Mouse (Mus musculus): ENCODE results near the gene Cd2.
A peak's percentile ranks its signal among the peaks of the same experiment; 100 is the strongest.

The Cd2 gene

DNA sequence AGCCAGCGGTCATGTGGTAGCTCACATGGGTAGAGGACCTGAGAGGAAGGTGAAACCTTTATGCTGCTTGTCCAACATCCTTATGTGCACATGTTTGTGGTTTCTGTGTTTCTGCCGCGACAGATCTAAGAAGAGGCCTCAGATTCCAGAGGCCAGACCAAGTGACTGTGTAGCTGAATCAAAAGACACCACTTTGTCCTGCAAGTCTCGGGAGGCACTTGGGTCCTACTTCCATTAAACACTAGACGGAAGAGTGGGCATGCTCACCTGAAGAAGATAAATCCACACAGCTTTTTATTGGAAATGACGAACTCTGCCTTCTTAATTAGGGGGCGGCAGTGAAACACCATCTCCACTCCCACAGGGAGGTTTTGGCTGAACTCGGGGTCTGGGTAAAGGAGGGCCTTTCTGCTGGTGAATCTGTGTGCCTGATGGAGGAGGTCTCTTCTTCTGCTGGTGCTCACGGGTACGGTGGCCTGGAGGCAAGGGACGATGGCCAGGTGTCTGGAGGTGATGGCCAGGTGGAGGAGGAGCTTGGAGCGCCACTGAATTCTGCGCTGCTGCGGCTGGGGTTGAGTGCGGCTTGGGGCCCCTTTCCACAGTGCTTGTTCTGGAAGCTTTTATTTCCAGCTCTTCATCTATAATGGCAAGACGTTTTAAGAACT lies 12.0 kb downstream of the Cd2 start:
- no peak for DNase-seq (ENCODE audit: inconsistent age in 2 of 2, low spot score in 1 of 2)

DNA sequence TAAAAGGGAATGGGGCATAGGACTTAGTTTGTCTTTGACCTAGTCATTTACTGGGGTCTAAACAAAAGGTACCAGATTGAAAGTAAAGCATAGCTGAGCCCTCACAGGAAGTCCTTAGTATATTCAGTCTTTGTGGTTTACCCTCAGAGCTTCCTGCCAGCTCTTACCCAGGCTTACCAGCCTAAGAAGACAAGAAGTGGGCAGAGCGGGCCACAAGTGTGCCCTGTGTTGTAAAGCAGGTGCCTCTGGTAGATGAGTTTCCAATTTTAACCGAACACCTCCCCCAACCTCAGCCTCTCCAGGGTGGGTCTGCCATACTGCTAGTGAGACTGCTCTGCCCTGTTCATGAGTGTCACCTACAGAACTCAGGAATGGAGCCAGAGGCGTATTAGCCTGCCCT lies 12.9 kb downstream of the Cd2 start:
- DNase-seq (ENCODE audit: inconsistent age in 2 of 2, low spot score in 1 of 2) = no peak

DNA sequence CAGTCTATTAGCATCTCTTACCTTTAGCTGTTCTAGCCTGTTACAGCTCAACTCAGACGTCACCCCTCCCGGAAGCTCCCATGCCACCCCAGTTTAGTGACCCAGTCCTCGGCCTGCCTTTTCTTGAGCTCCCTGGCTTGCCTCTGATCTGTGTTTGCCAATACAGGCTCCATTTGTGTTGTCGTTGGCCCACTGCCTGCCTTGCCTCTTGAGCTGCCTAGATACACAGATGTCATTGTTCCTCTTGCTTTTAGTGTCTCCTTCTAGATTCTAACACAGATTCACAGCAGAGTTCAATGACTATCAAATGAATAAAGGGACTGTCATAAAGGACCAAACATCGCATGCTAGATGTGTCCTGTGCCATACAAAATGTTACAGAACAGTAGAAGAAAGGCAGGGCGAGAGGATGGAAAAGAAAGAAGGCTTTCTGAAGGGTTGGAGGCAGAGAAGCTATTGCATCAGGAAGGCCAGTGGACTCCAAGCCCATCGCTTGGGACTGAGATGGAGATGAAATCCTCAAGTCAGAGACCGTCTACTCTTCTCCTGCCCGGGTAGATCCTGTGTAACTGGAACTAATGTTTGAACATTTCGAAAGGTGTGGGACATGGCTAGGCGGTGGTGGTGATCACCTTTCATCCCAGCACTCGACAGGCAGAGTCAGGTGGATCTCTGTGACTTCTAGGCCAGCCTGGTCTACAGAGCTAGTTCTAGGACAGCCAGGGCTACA lies 13.5 kb downstream of the Cd2 start:
- DNase-seq (ENCODE audit: inconsistent age in 2 of 2, low spot score in 1 of 2) = peak in 1 of 2 experiments; percentile 25

DNA sequence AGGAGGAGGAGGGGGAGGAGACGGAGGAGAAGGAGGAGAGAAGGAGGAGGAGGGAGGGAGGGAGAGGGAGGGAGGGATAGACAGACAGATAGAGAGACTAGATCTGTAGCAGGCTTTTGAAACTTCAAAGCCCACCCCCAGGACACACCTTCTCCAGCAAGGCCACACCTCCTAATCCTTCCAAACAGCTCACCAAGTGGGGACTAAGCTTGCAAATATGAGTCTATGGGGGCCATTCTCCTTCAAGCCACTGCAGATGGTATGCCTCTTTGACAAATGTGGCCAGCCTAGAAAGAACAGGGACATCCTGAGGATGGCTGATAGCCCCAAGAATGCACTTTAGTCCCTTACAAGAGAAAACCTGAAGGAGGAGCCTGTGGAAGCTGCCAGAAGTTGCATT lies 15.6 kb downstream of the Cd2 start:
- DNase-seq (ENCODE audit: inconsistent age in 2 of 2, low spot score in 1 of 2) = no peak

DNA sequence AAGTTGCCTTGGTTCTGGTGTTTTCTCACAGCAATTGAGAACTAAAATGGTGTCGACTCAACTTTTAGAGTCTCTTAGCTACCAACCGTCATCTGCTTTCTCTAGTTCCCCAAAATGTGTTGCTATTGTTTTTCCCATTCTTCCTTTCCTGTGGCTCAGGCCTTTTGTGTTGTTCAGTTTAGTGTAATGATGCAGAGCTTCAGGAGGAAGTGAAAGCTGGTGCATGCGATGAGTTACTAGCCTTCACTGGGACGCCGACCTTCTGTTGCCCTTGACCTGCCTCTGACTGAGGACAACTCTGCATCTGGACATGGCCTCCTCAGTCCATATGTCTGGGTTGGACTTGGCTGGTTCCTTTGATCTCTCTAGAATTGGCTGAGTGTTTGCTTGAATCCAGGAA lies 16.9 kb downstream of the Cd2 start:
- no peak for DNase-seq (ENCODE audit: inconsistent age in 2 of 2, low spot score in 1 of 2)

DNA sequence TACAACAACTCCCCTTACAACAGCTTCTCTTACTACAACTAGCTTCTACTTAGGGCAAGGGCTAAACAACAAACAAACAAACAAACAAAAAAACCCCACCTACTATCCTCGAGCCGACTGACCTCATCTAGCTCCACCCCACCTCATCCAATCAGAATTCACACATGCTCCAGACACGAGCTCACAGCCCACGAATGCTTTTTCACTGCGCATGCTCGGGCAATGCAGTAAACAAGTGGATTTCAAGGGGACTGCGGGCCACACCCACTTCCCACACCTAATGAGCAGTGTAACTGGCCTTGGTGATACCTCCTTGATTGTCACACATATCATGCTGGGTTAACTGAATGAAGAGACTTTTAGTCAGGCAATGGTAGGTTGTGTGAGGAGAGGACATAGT lies 19.4 kb downstream of the Cd2 start:
- no peak for DNase-seq (ENCODE audit: inconsistent age in 2 of 2, low spot score in 1 of 2)

DNA sequence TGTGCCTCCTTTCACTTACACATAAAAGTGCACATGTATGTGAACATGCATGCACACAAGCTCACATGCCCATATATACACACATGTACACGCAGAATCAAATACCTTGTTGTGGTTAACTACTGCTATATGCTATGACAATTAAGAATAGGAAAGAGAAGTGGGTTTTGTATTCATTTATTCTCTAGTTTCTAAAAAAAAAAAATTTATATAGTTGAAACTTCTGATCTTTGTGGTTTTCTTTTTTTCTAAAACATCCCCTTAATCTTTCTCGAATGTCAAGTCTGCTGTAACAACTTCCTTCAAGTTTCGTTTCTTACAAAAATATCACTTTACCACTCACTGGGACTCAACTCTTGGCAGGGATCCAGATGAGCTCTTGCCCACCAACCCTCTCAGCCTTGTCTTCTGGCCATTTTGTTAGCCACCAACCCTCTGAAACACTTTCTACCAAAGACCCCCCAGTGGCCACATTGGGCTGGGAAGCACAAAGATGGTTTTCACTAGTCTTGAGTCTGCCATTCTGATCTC lies 22.1 kb downstream of the Cd2 start:
- no peak for DNase-seq (ENCODE audit: inconsistent age in 2 of 2, low spot score in 1 of 2)

DNA sequence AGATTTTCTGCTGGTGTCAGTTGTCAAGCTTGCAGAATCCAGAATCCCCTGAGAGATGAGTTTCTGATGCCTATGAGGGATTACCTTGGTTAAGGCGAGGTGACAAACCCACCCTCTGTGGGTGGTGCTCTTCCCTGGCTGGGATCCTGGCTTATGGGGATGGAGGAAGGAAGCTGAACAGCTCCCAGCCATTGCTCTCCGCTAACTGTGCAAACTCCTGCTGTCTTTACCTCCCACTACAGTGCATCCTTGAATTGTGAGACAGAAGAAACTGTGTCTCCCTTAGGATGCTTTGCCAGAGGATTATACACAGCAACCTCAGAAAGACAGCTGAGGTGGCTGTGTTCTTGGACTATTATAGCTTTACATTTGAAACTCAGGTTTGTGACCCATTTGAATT lies 28.8 kb downstream of the Cd2 start:
- no peak for DNase-seq (ENCODE audit: inconsistent age in 2 of 2, low spot score in 1 of 2)

DNA sequence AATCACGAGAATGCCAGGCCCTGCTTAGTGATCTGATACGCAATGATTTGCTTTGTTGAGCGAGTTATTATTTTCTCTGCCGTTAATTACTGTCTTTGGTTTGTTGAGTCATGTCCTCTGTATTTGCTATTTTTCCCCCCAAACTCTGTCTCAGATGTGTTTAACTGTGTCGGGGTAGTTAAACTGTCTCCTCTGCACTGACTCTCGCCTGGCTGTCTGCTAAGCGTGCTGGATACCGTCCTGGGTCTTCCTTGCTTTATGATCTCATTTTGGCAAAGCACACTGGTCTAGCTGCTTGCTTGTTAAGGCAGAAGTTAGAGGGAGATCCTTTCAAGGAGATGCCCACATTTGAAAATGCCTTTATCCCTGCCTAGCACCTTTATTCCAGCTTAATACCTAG lies 31.6 kb downstream of the Cd2 start:
- DNase-seq (ENCODE audit: inconsistent age in 2 of 2, low spot score in 1 of 2) = no peak

DNA sequence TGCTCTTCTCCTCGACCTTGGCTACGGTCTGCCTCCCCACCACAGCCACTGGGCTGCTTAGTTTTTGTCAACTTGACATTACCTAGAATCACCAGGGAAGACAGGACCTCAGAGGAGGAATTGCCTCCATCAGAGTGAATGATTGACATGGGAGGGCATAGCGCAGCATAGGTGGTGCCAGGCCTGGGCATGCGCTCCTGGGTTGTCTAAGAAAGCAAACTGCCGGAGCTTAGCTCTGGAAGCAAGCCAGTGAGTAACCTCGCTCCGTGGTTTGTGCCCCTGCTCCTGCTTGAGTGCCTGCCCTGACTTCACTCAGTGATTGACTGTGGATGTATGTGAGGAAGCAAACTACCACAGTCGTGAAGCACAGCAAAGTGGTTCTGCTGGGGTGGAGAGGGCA lies 35.6 kb downstream of the Cd2 start:
- no peak for DNase-seq (ENCODE audit: inconsistent age in 2 of 2, low spot score in 1 of 2)

DNA sequence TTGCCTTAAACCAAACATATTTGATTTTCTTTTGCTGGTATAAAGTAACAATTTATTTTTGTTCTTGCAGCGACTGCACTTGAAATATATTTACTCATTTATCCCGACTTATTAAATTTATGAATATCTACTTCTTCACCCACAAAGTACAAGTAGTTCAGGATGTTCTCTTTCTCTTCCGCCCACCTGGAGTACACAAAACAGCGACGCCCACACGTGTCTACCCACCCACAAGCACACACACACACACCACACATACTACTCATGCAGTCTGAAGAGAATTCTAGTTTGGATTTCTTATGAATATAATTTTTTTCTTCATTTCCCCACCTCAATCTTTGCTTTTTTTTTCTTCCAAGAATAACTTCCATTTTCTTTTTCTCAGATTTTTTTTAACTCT lies 37.9 kb downstream of the Cd2 start:
- no peak for DNase-seq (ENCODE audit: inconsistent age in 2 of 2, low spot score in 1 of 2)

DNA sequence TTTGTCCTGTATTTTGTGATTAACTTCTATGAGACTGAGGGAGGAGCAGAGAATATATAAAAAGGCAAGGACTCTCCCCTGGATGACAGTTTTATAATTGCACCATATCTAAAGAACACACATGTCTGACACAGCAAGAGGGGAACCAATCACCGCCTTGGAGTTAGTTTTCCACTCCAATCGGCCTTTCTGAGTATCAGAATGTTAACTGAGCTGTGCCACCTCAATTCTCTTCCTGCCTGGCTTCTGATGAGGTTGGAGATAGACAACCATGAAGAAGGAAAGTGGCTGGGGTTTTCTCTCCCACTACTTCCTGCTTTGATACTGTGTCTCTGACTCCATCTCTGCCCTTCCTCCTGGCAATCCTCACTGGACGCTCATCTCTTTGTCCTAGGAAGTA lies 42.5 kb downstream of the Cd2 start:
- DNase-seq (ENCODE audit: inconsistent age in 2 of 2, low spot score in 1 of 2) = no peak

DNA sequence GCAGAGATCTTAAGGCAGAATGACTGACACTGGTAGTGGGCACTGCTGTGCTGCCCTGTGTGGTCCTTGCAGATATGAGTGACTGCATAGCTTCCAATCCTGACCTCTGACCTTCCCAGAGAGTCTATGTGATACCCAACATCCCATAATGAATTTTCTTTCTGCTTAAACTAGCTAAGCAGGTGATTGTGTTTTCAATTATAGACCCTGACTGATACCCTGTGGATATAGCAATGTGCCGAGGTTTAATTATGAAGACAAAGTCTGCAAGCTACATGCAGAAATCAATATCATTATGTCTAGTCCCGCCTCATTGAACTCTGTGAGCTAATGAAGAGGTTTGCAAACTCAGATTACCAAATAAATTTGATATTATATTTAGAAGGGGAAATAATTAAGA lies 44.7 kb downstream of the Cd2 start:
- DNase-seq (ENCODE audit: inconsistent age in 2 of 2, low spot score in 1 of 2) = no peak

DNA sequence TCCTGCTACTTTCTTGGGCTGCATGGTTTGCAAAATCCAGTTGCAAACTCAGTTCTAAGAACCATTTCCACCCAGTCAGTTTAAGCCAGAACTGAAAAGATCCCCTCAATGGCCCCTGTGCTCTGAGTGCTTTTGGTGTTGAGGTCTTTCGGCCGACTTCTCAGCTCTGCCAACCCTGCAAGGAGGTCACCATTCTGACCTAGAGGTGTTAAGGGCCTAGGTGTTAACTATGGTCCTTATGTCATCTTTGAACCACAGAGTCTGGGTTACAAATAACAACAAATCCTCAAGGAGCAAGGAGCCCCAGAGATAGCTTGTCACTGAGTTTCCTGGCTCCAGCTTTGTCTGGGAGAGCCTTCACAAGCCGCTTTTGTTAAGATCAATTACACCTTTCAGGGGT lies 45.9 kb downstream of the Cd2 start:
- no peak for DNase-seq (ENCODE audit: inconsistent age in 2 of 2, low spot score in 1 of 2)

DNA sequence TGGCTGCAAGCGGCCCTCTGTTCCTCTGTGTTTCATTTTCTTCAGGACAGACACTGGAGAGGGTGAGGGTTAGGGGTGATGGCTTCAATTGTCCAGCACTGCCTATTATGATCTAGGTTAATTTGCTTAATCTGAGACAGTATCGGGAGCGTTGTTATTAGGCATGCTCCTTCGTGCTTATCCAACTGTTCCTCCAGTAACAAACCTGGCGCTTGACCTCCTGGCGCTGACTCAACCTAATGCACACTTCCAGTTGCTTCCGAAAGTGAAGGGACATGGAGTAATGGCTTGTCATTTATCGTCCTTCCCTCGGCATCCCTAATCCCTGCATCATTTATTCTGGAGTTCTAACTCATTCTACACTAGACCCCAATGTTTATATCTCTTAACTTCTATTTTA lies 46.9 kb downstream of the Cd2 start:
- DNase-seq (ENCODE audit: inconsistent age in 2 of 2, low spot score in 1 of 2) = no peak

DNA sequence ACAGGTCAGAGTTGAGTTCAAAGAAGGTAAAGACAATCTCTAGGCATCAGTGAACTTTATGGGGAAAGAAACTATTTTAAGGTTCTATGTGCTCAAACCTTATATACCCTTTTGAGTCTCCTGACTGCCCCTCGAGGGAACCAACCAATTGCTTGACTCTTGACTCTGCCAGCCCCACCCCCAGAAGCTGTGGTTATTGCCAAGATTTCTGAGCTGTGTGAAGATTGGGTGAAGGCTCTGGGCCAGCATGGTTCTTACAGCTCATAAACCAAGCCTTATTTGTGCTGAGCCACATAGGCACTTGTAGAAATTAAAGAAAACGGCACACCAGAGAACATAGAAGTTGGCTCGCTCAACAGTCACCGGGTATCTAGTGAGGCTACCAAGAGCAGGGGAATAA lies 48.5 kb downstream of the Cd2 start:
- DNase-seq (ENCODE audit: inconsistent age in 2 of 2, low spot score in 1 of 2) = no peak

DNA sequence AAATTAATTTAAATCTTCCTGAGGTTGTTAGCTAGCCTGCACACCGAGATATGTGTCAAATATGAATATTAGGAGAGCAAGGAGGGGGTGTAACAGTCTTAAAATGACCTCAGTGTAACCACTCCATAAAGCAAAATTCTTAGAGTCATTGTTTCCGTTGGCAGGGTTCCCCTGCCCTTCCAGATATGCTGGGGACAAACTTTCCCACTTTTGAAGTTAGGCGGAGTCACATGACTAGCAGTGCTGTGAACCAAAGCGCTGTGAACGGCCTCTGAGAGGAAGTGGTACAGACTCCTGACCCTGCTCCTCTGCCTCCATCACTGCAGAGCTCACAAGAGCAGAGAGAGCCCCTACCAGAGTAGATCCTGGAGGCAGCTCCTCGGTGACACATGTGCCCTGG lies 49.0 kb downstream of the Cd2 start:
- DNase-seq (ENCODE audit: inconsistent age in 2 of 2, low spot score in 1 of 2) = no peak

DNA sequence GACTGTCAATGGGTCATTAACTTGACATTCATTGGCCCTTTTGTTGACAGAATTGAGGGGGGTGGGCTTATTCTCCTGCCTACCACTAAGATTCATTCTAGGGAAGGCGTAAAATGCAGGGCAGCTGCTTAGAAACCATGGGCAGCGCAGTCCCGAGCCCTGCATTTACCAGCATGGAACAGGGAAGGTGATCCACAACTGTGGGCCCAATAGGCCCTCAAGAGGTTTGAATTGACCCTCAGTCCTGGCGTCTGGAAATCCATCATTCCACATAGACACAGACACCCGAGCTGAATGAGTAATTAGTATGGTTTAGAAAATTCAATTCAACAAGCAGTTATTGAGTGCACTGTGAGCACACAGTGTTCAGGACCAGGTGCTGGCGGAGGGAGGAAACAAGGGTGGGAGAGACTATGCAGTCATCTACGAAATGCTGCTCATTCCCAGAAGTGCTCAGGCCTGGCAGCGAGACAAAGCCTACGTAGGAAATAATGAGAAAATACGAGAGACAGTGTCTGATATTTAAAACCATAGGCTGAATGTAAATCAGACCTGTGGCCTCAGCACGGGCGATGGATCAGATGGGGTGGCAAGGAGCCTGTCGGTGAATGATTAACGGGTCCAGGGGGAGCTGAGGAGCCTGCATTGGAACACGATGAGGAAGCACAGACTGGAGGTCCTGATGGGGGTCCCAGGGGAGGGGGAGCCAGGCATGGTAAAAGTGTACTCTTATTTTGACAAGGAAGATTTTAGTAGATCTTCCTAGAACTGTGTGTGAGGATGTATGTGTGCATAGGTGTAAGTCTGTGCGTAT lies 50.5 kb downstream of the Cd2 start:
- DNase-seq (ENCODE audit: inconsistent age in 2 of 2, low spot score in 1 of 2) = no peak

DNA sequence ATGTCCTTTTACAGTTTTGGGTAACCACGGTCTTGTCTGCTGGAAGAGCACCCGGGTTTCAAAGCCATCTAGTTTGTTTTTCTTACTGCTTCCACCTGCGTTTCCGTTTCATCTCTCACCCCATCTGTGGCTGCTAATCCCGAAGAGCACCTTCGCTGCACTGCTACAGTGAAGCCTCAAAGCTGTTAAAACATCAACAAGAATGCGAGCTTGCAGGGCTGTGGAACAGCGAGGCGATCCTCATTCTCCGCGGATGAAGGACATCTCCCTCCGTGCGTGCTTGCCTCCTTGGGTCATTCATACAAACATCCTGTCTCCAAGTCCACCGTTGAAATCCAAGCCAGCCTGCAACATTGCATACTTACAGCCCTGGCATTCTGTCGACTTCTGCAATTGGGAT lies 51.5 kb downstream of the Cd2 start:
- DNase-seq (ENCODE audit: inconsistent age in 2 of 2, low spot score in 1 of 2) = no peak

DNA sequence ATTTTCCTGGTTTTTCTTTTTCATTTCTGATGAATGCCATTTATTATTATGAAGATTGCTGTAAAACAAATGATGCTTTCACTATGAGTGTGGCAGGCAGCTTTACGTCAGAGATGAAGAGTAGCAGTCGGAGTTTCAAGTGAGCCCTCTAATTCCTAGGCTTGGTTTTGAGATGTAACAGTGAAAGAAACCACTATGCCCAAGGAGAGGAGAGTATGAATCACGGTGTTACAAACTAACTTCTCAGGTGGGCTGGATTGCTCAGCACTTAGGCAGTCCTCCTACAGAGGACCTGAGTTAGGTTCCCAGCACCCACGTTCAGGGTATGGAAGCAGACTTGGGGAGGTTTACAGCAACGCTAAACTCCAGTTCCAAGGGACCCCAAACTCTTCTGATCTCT lies 52.4 kb downstream of the Cd2 start:
- DNase-seq (ENCODE audit: inconsistent age in 2 of 2, low spot score in 1 of 2) = no peak

DNA sequence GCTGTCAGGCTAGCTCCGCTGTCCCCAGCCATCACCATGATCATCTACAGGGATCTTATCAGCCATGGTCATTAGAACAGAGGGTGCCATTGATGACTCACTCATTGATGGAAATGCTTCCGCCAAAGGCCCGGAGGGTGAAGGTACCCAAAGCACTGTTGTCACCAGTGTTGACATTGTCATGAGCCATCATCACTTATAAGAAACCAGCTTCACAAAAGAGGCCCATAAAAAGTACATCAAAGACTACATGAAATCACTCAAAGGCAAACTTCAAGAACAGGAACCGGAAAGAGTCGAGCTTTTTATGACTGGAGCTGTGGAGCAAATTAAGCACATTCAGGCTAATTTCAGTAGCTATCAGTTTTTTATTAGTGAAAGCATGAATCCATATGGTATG lies 54.3 kb downstream of the Cd2 start:
- no peak for DNase-seq (ENCODE audit: inconsistent age in 2 of 2, low spot score in 1 of 2)

DNA sequence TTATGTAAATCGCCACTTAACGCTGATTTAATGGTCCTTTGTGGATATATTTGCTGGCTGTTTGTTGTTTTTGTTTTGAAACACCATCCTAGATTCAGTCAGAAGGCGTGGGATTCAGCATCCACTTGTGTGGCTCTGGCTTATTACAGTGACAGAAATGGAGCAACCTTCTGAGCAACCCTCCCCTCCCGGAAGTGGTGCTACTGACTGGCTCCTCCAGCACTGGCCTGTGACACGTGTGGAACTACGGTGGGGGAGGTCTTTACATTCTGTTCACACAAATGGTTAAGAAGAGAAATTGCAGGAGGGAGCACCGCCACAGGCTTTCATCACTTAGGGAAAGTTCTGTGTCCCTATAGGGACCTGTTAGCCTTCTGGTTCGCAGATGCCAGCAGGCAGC lies 55.2 kb downstream of the Cd2 start:
- no peak for DNase-seq (ENCODE audit: inconsistent age in 2 of 2, low spot score in 1 of 2)

Measured in adrenal gland, adult (tissue).